Mouse (Mus musculus): ENCODE data around the gene H2-Eb2.

DNA sequence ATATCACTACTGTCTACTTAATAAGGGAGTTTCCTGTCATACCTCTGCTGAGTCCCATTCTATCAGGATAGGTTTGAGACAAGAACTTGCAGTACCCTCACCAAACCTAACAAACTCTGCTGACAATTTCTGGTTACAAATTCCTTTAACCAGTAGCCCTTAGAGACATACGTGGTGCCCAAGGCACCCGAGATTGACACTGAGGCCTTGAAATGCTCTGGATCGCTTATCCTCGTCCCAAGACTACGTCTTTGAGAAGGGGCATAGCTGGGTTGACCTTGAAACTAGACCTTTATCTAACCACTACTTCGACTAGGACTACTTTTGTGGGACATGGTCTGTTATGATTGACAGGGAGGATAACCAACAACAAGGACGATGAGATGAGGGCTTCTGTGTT is 20.0 kb downstream of the H2-Eb2 start:
- TF ChIP-seq POLR2A (IDR thresholded peaks at IDR 0.05; ENCODE audit: extremely low read depth, insufficient read depth, low read length) (no peak), CTCF (IDR thresholded peaks at IDR 0.05; ENCODE audit: extremely low read depth, insufficient read depth, low read length) (no peak)
